Mouse (Mus musculus): ENCODE measurements around the gene Sept9. TPM values are rescaled to one million over a fixed set of nuclear protein-coding genes. Genes with fewer than 3 reads are reported as not detected.

The Sept9 gene
- total RNA-seq, 2 experiments from 2014 or later: 62.1 to 70.5 TPM

- intact Hi-C loops (cut with DNase I): no loop called here
- no peak for DNase-seq (ENCODE audit: low spot score in 2 of 2)
These were observed 100.3 kb downstream of the Sept9 start for GRCm38 (mm10) chr11:117299741-117300140.

DNA sequence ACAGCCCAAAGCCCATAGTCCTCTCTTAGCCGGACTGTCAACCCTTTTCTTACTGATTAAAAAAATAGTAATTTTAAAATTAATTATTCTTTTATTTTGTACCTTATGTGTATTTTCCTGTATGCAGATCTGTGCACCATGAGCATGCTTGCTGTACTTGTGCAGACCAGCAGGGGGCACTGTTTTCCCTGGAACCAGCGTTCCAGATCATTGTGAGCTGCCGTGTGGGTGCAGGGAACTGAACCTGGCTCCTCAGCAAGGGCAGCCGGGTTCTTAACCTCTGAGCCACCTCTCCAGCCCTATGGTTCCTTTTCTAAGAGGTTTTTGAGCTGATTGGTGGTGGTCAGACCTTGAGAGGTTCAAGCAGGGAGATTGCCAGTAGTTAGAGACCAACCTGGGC, 101.3 kb downstream of the Sept9 start:
- no peak for DNase-seq (ENCODE audit: low spot score in 2 of 2)
- intact Hi-C loops (cut with DNase I): no loop called here

- no peak for DNase-seq (ENCODE audit: low spot score in 2 of 2)
- intact Hi-C loops (cut with DNase I): no loop called here
These were observed 102.3 kb downstream of the Sept9 start for GRCm38 (mm10) chr11:117301716-117302115.

- DNase-seq (ENCODE audit: low spot score in 2 of 2): no peak
- intact Hi-C loops (cut with DNase I): no loop called here
These were observed 102.9 kb downstream of the Sept9 start for GRCm38 (mm10) chr11:117302371-117302770.

DNA sequence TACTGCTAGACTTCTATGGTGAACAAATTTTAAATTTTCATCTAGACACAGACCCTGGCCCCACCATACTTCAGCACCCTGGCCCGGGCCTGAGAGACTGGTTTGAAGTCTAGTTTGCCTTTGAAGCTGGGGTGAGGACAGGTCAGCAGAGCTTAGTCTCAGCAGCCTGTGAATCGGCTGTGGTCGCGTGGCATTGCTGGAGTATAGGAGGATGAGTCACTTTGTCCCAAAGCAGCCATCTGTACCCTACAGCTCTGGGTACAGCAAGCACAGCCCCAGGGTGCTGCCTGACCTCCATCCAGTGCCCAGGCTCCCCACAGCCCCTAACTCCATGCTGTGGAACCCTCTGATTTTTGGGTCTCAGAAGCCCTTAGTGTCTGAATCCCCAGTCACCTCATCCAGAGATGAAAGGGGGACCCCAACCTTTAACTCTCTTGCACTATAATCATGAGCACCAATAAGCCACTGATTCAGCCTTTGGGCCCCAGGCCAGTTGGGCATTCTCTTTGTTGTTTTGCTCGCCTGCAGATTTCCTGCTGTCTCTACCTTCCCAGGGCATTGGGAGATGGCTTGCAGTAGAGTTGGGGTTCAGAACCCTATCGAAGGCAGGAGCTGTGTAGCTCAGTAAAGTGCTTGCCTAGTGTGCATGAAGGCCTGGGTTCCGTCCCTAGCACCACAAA, 106.2 kb downstream of the Sept9 start:
- intact Hi-C loops (cut with DNase I): loop anchor here (5.0 kb wide), 1 partner anchor 68 kb away; no protein-coding TSS in a partner anchor
- no peak for DNase-seq (ENCODE audit: low spot score in 2 of 2)

GRCm38 (mm10) chr11:117306311-117307088, 107.0 kb downstream of the Sept9 start:
- intact Hi-C loops (cut with DNase I): loop anchor here (5.0 kb wide), 1 partner anchor 69 kb away; no protein-coding TSS in a partner anchor

GRCm38 (mm10) chr11:117307895-117308786, 108.7 kb downstream of the Sept9 start:
- DNase-seq (ENCODE audit: low spot score in 2 of 2): no peak
- intact Hi-C loops (cut with DNase I): loop anchor here (5.0 kb wide), 1 partner anchor 71 kb away; no protein-coding TSS in a partner anchor

More at GRCm38 (mm10) chr11:117306311-117307088, 107.0 kb downstream of the Sept9 start:
- no peak for DNase-seq (ENCODE audit: low spot score in 2 of 2)

DNA sequence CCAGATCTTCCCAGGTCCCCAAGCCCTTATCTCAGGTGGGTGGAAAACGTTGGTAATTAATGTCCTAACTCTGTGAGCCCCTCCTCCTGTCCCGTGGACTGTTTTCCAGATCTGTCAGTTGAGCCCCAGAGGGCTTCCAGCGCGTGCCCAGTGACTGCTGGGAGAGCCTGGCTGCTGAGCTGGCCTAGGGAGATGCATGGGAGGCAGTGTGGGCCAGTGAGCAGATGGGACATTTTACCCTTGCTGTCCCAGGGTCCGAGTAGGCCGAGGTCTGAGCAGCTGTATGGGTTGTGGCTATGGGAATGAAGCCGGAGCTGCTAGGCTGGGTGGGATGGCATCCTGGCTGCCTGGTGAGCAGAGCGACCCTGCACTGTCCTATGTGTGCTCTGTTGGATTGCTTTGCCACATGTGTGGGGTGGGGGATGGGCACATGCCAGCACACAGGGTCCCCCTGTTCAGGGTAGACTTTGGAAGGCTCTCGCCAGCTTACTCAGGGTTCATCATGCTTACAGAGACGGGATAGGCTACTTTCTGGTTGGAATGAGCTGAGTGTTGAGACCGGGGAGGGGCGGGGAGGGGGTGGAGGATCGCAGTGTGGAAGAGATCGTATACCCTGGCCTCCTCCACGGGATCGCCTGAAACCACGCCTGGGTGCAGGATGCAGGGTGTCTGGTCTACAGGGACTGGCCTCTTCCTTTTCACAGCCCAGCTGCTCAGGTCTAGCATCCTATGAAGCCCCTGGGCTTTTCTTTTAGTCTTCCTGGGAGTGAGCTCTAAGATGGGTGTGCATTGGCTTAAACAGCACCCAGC, 109.9 kb downstream of the Sept9 start:
- intact Hi-C loops (cut with DNase I): loop anchor here (5.0 kb wide), 1 partner anchor 72 kb away; no protein-coding TSS in a partner anchor

GRCm38 (mm10) chr11:117309918-117310287, 110.4 kb downstream of the Sept9 start:
- intact Hi-C loops (cut with DNase I): loop anchor here (5.0 kb wide), 2 partner anchors 43 to 73 kb away; no protein-coding TSS in a partner anchor
- DNase-seq (ENCODE audit: low spot score in 2 of 2): no peak

More for the DNA sequence above, 109.9 kb downstream of the Sept9 start:
- DNase-seq (ENCODE audit: low spot score in 2 of 2): no peak

- intact Hi-C loops (cut with DNase I): loop anchor here (5.0 kb wide), 1 partner anchor 43 kb away; no protein-coding TSS in a partner anchor
- no peak for DNase-seq (ENCODE audit: low spot score in 2 of 2)
These were observed 111.1 kb downstream of the Sept9 start for GRCm38 (mm10) chr11:117310341-117311107.

- no peak for DNase-seq (ENCODE audit: low spot score in 2 of 2)
- intact Hi-C loops (cut with DNase I): loop anchor here (5.0 kb wide), 1 partner anchor 44 kb away; no protein-coding TSS in a partner anchor
These were observed 111.8 kb downstream of the Sept9 start for GRCm38 (mm10) chr11:117311127-117311800.

- intact Hi-C loops (cut with DNase I): loop anchor here (5.0 kb wide), 1 partner anchor 45 kb away; no protein-coding TSS in a partner anchor
- no peak for DNase-seq (ENCODE audit: low spot score in 2 of 2)
These were observed 112.8 kb downstream of the Sept9 start for GRCm38 (mm10) chr11:117312028-117312901.

DNA sequence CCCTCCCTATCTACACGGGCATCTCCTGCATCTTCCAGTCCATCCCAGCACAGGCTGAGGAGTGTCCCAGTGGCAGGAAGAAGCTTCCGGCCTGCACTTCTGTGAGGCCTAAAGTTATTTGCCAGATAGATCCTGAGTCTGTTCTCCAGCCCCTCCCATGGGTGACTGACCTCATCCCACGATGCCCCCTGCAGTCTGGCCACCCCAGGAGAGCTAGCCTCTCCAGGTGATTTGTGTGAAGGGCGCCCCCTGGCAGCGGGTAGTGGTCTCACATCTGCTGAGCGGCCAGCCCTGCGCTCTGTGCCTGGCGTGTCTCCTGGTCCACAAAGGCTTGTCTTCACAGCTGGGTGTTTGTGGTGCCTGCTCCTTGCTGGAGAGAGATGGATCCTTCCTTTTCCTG, 113.5 kb downstream of the Sept9 start:
- no peak for DNase-seq (ENCODE audit: low spot score in 2 of 2)
- intact Hi-C loops (cut with DNase I): loop anchor here (5.0 kb wide), 1 partner anchor 46 kb away; no protein-coding TSS in a partner anchor

DNA sequence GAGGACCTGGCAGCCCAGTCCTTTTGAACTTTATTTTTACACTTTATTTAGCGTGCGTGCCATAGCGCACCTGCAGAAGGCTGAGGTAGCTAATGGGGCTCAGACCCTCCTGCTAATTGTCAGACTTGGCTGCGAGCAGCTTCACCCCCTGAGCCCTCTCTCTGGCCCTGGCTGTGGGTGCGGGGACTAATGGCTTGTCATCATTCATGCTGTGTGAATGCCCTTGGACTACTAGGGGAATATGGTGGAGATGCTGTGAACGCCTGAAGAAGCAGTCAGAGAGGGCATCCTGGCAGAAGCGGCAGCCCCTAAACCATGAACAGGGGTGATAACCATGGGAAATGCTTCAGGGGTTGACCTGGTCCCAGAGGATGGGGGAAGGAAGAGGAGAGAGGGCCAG, 114.0 kb downstream of the Sept9 start:
- no peak for DNase-seq (ENCODE audit: low spot score in 2 of 2)
- intact Hi-C loops (cut with DNase I): loop anchor here (5.0 kb wide), 1 partner anchor 46 kb away; no protein-coding TSS in a partner anchor

DNA sequence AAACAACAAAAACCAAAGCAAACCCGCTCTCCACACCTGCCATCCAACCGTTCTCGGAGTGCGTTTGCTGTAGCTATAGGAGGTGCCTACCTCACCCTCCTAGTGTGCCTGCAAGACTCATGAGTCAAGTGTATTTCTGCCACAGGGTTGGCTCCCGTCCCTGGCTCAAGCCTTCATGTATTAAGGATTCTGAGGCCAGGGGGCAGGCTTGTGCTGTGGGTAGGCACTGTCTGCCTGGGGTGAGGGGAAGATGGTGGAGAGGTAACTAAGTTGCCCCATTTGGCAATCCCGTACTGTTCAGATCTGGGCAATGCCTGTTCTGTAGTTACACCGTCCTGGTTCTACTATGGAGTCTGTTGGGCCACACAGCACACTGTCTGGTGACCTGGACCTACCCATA, 114.6 kb downstream of the Sept9 start:
- intact Hi-C loops (cut with DNase I): loop anchor here (5.0 kb wide), 1 partner anchor 47 kb away; no protein-coding TSS in a partner anchor
- no peak for DNase-seq (ENCODE audit: low spot score in 2 of 2)

DNA sequence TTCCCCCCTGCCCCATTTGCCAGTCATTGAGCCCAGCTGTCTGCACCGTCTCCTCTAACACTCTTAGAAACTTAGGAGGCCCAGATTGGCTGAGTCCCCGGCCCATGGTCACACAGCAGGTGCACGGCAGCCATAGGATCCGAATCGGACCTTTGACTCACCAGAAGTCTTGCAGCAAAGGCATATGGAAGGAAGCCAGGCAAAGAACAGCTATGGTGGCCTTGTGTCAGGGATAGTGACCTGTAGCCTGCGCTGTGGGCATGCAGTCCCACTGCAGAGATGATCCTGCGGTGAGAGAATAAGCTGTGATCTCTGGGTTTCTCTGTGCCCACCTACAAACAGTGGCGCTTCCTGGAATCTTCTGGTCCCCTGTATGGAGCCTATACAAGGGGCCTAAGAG, 115.1 kb downstream of the Sept9 start:
- no peak for DNase-seq (ENCODE audit: low spot score in 2 of 2)
- intact Hi-C loops (cut with DNase I): loop anchor here (5.0 kb wide), 1 partner anchor 47 kb away; no protein-coding TSS in a partner anchor
